Mouse (Mus musculus) olfactory bulb, adult 2 months (tissue): ENCODE data around the gene Ccdc142.

ENCODE experiments used
- CTCF ChIP-seq: fragments of 200-500 bp; IDR thresholded peaks from 2 replicates; pipeline ENCODE4 v1.5.1; 2012; ENCODE audit warnings: low read depth, mild to moderate bottlenecking, low read length, moderate library complexity; ENCODE audit not compliant: insufficient read depth
- POLR2A ChIP-seq: fragments of 200-500 bp; IDR thresholded peaks from 2 replicates; pipeline ENCODE4 v1.6.1; 2012; ENCODE audit warnings: mild to moderate bottlenecking, low read depth, low read length, moderate library complexity; ENCODE audit not compliant: insufficient read depth

DNA sequence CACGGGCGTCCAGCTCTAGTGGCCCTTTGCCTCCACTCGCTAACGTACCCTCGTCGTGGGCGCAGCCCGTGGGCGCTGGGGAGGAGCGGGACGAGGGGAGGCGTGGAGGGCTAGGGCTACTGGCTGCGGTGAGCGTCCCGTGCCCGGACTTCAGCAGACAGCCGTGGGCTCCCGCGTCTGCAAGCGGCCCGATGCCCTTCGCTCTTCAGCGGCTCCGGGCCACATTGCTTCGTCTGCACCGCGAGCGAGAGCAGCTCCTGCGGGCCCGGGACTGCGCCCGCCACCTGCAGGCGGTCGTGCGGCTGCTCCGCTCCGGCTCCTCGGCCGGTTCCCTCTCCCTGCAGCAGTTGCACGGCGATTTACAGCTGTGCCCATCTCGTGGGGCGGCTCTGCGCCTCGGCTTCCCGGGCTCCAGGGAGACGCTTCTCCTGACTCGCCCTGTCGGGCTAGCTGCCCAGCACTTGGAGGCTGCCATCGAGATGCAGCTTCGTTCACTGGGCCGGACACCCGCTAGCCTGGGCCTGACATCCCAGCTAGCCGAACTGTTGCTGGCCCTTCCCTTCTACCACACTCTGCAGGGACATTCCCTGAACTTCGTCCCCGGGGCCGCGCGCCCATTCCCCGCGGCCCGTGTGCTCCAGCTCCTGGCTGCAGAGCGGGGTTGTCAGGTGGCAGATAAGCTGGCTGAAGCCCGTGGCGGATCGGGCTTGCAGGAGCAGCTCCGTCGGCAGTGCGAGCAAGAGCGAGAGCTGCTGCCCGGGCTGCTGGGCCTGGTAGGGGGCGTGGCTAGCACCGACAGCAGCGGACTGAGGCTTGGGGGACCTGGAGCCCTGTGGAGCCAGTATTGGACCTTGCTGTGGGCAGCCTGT lies 521 bp downstream of the Ccdc142 start:
- TF ChIP-seq POLR2A (0 out of 2 replicates have a peak, but pooled peaks have one; percentile 12), CTCF (peak; percentile 20; the same call in 1 of the 2 replicates)
